Mouse (Mus musculus) spleen, adult 2 months (tissue): ENCODE data around the gene Hes6.

Experiments
- CTCF ChIP-seq: fragments of 200-500 bp; IDR thresholded peaks from 2 replicates; pipeline ENCODE4 v1.5.1; 2011; ENCODE audit warnings: mild to moderate bottlenecking, inconsistent platforms; ENCODE audit not compliant: insufficient read depth, insufficient read length, insufficient replicate concordance; ENCODE audit errors: extremely low read depth
- POLR2A ChIP-seq: fragments of 200-500 bp; IDR thresholded peaks from 2 replicates; pipeline ENCODE4 v1.6.1; 2011; ENCODE audit warnings: low read depth, low read length, inconsistent platforms

DNA sequence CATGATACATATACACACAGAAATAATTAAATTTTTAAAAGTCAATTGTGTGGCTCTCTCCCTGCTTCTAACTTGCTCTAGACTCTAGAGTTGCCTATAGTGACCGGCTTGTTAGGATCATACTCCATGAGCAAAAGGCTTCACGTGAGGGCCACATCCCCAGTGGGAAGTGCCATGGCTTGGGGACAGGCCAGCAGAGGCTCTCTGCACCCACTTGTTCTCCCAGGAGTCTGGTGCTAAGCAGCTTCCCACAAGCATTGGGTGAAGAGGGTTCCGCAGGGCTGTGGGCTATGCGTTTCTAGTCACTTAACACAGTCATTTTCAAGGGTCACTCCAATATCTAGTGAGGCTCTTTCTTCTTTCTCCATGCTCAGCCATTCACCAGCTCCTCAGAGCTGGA, 43.3 kb upstream of the Hes6 start:
- TF ChIP-seq POLR2A (no peak), CTCF (no peak)
